ENCODE assay signal across 26 mouse cellular contexts in the genomic region with DNA sequence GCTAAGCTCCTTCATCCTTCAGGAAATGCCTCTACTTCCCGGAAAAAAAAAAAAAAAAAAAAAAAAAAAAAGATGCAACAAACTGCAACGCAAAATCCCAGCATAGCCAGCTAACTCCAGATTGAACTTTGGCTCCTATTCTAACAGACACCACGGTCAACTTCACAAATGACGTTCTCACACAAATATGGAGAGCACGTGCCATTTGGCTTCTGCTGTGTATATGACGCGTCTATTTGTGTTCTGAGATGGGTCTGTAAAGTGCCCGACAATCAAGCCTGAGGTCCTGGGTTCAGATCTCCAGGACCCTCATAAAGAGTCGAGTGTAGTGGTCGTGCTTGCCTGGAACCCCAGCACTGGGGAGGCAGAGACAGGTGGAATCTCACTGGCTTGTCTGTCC. TPM values are rescaled to one million over a fixed set of nuclear protein-coding genes. Genes with fewer than 3 reads are reported as not detected.
DNase-seq lines count a peak whose midpoint lies in the region; ATAC-seq and TF ChIP-seq lines count a peak whose summit lies in the region.
"Had no signal": no experiment of that assay in that cellular context is flagged by ENCODE, and none has a peak within 500 bp of the region (broad histone marks: within the 10 kb centered on the region; RNA-seq: fewer than 3 reads in every experiment).

No protein-coding gene starts in this region.

- intact Hi-C loops in heart, postnatal 36 days (cut with DNase I), result loop anchor here (2.0 to 5.0 kb wide), 4 partner anchors 15 to 136 kb away; a partner anchor contains a TSS

- 0 out of 2 replicates have a peak, but pooled peaks have one; percentile 5 for ATAC-seq in embryonic facial prominence, embryonic 11.5 days (replicated peaks; ENCODE audit: insufficient number of reproducible peaks, low FRiP score, low TSS enrichment, low read depth)
- ATAC-seq in heart, postnatal 0 days (ENCODE audit: insufficient read depth, low read depth), result no peak
- ATAC-seq: activated CD4-positive, CD25-positive, alpha-beta regulatory T cell, adult 4 months; intestine, embryonic 15.5 days had no signal

- no peak overlapping the region for H3K4me2 ChIP-seq in embryonic facial prominence, embryonic 11.5 days (ENCODE audit: low read depth, low read length)
- 0 out of 2 replicates have a peak overlapping the region, but pooled peaks have one; percentile 60 for H3K4me2 ChIP-seq in heart, postnatal 0 days (ENCODE audit: low read depth, low read length)

- TF ChIP-seq CTCF in heart, postnatal 0 days (IDR thresholded peaks at IDR 0.05; ENCODE audit: low read depth), result no peak
- TF ChIP-seq CTCF in kidney, adult 2 months (conservative IDR thresholded peaks at IDR 0.05; ENCODE audit: insufficient read depth, insufficient read length, low read depth, low read length), result no peak

- H3K27me3 ChIP-seq in embryonic facial prominence, embryonic 11.5 days (ENCODE audit: control insufficient read depth, insufficient read depth, low read length), result no peaks in the 10 kb centered on the region
- H3K27me3 ChIP-seq in embryonic facial prominence, embryonic 10.5 days (replicated peaks; ENCODE audit: low read depth, poor library complexity, severe bottlenecking), result no peaks in the 10 kb centered on the region
- no peaks in the 10 kb centered on the region for H3K27me3 ChIP-seq in heart, postnatal 0 days (ENCODE audit: control insufficient read depth, insufficient read depth, low read length)
- H3K27me3 ChIP-seq in kidney, adult 2 months (replicated peaks; ENCODE audit: control insufficient read depth, insufficient read depth, low read length), result no peaks in the 10 kb centered on the region
- H3K27me3 ChIP-seq: CH12.LX; forebrain, embryonic 13.5 days; hindbrain, embryonic 15.5 days; intestine, embryonic 15.5 days; megakaryocyte, embryonic 14.5 days; stomach, embryonic 15.5 days had no signal

- H3K36me3 ChIP-seq in embryonic facial prominence, embryonic 11.5 days (replicated peaks; ENCODE audit: control insufficient read depth, insufficient read depth, low read depth, low read length), result no peaks in the 10 kb centered on the region
- no peaks in the 10 kb centered on the region for H3K36me3 ChIP-seq in embryonic facial prominence, embryonic 10.5 days (replicated peaks)
- H3K36me3 ChIP-seq in heart, postnatal 0 days (replicated peaks; ENCODE audit: control insufficient read depth, insufficient read depth, low read length), result no peaks in the 10 kb centered on the region
- no peaks in the 10 kb centered on the region for H3K36me3 ChIP-seq in kidney, adult 2 months (ENCODE audit: control insufficient read depth, insufficient read depth, low read length)
- H3K36me3 ChIP-seq: hindbrain, embryonic 15.5 days; intestine, embryonic 15.5 days; stomach, embryonic 15.5 days had no signal

- H3K27ac ChIP-seq in embryonic facial prominence, embryonic 11.5 days (replicated peaks; ENCODE audit: low read depth, low read length), result no peak overlapping the region
- no peak overlapping the region for H3K27ac ChIP-seq in embryonic facial prominence, embryonic 10.5 days (replicated peaks)
- H3K27ac ChIP-seq in heart, postnatal 0 days (ENCODE audit: low read depth), result no peak overlapping the region
- no peak overlapping the region for H3K27ac ChIP-seq in kidney, adult 2 months (ENCODE audit: insufficient read depth, low read depth, low read length)
- H3K27ac ChIP-seq: forebrain, embryonic 13.5 days; intestine, embryonic 15.5 days; liver, embryonic 14.5 days; stomach, embryonic 15.5 days had no signal

- no peak overlapping the region for H3K4me3 ChIP-seq in embryonic facial prominence, embryonic 11.5 days (ENCODE audit: low read depth, low read length)
- no peak overlapping the region for H3K4me3 ChIP-seq in embryonic facial prominence, embryonic 10.5 days
- H3K4me3 ChIP-seq in heart, postnatal 0 days (ENCODE audit: low read depth, low read length), result no peak overlapping the region
- no peak overlapping the region for H3K4me3 ChIP-seq in kidney, adult 2 months (ENCODE audit: insufficient read depth, low read depth, low read length)
- H3K4me3 ChIP-seq: forebrain, embryonic 13.5 days; hindbrain, embryonic 15.5 days; intestine, embryonic 15.5 days; megakaryocyte, embryonic 14.5 days; stomach, embryonic 15.5 days had no signal

- DNase-seq in embryonic facial prominence, embryonic 11.5 days (ENCODE audit: low spot score), result no peak
- no peak for DNase-seq in embryonic facial prominence, embryonic 10.5 days (ENCODE audit: low spot score)
- no peak for DNase-seq in heart, postnatal 0 days (ENCODE audit: low spot score)
- no peak for DNase-seq in heart, postnatal 36 days
- peak; percentile 16 for DNase-seq in kidney, adult 2 months
- no peak for DNase-seq in kidney, postnatal 10 days
- peak; percentile 53 for DNase-seq in lung, postnatal 10 days
- DNase-seq in lung, postnatal 4 days, result no peak
- DNase-seq: adrenal gland, adult 2 months; adrenal gland, postnatal 36 days; cerebellum, adult 2 months; gastrocnemius, postnatal 25 days; kidney, postnatal 14 days; liver; lung, adult 2 months; lung, postnatal 36 days; midbrain, embryonic 14.5 days; right cerebral cortex, postnatal 25 days had no signal

- H3K9me3 ChIP-seq in embryonic facial prominence, embryonic 11.5 days (replicated peaks; ENCODE audit: control insufficient read depth, low read length), result no peaks in the 10 kb centered on the region
- H3K9me3 ChIP-seq in embryonic facial prominence, embryonic 10.5 days, result no peaks in the 10 kb centered on the region
- no peaks in the 10 kb centered on the region for H3K9me3 ChIP-seq in heart, postnatal 0 days (replicated peaks; ENCODE audit: control insufficient read depth, low read length)
- H3K9me3 ChIP-seq: forebrain, embryonic 13.5 days; hindbrain, embryonic 15.5 days; intestine, embryonic 15.5 days; megakaryocyte, embryonic 14.5 days; stomach, embryonic 15.5 days had no signal

- no peaks in the 10 kb centered on the region for H3K4me1 ChIP-seq in embryonic facial prominence, embryonic 11.5 days (ENCODE audit: control insufficient read depth, insufficient read depth, low read length)
- peaks cover 10% of the 10 kb centered on the region for H3K4me1 ChIP-seq in embryonic facial prominence, embryonic 10.5 days
- no peaks in the 10 kb centered on the region for H3K4me1 ChIP-seq in heart, postnatal 0 days (ENCODE audit: control insufficient read depth, insufficient read depth)
- peaks cover 4% of the 10 kb centered on the region; the same call in 1 of the 2 replicates for H3K4me1 ChIP-seq in kidney, adult 2 months (ENCODE audit: control insufficient read depth, insufficient read depth, low read length)
- H3K4me1 ChIP-seq: stomach, embryonic 15.5 days had no signal

- no peak for TF ChIP-seq POLR2A in kidney, adult 2 months (IDR thresholded peaks at IDR 0.05; ENCODE audit: low read depth, low read length)

- no peak overlapping the region for H3K9ac ChIP-seq in embryonic facial prominence, embryonic 11.5 days (replicated peaks; ENCODE audit: low read length)
- no peak overlapping the region for H3K9ac ChIP-seq in heart, postnatal 0 days (replicated peaks; ENCODE audit: low read depth, low read length)
- H3K9ac ChIP-seq: forebrain, embryonic 13.5 days; hindbrain, embryonic 15.5 days; intestine, embryonic 15.5 days; liver, embryonic 14.5 days; stomach, embryonic 15.5 days had no signal

- TF ChIP-seq EP300 in heart, postnatal 0 days (IDR thresholded peaks at IDR 0.05; ENCODE audit: low read depth), result no peak

- 86% methylated on average over 10 of the region's 10 CpGs for WGBS in embryonic facial prominence, embryonic 11.5 days
- WGBS in embryonic facial prominence, embryonic 10.5 days, result 87% methylated on average over 10 of the region's 10 CpGs
- 73% methylated on average over 10 of the region's 10 CpGs for WGBS in heart, postnatal 0 days
- WGBS in kidney, adult 2 months, result 61% methylated on average over 10 of the region's 10 CpGs

RNA-seq across cellular contexts. Expression of a gene that starts 39.1 kb away (rescaled TPM):
- 123 and 126 TPM in 2 replicates for polyA plus RNA-seq in embryonic facial prominence, embryonic 11.5 days (2014; fragmentation: Nextera tagmentation; extraction: Ambion mirVana)
- polyA plus RNA-seq in embryonic facial prominence, embryonic 10.5 days (2016; fragmentation: Nextera tagmentation; extraction: Ambion mirVana), result 168 and 182 TPM in 2 replicates
- total RNA-seq in heart, postnatal 0 days (2014; rRNA removed; ENCODE audit: low replicate concordance), result 42.6 and 60.7 TPM in 2 replicates
- 74.7 and 76.6 TPM in 2 replicates for polyA plus RNA-seq in heart, postnatal 0 days (2015; fragmentation: Nextera tagmentation; extraction: Ambion mirVana)
- 10 to 100 TPM; 63.4 to 64.6 TPM for total RNA-seq in heart, postnatal 36 days (2021)
- polyA plus RNA-seq in kidney, adult 2 months (2012; rRNA removed), result 16.7 and 21.9 TPM in 2 replicates

Comparison
In these comparisons a context has a peak if more than half of its experiments do, and no peak if none do; other contexts are left out.
1. DNase-seq: peak in kidney, adult 2 months (single experiment) and lung, postnatal 10 days (single experiment); none in embryonic facial prominence, embryonic 11.5 days (single experiment), embryonic facial prominence, embryonic 10.5 days (single experiment), heart, postnatal 0 days (single experiment), heart, postnatal 36 days (0 of 2), kidney, postnatal 10 days (single experiment) and lung, postnatal 4 days (0 of 2).